Mouse (Mus musculus): Measurements from ENCODE around the gene Leap2. TPM values are rescaled to one million over a fixed set of nuclear protein-coding genes. Genes with fewer than 3 reads are reported as not detected.
"Not testable (repeated sequence)": the region's sequence is repeated elsewhere in the genome, so short reads cannot be mapped to it uniquely, and the experiment has no call there.

The Leap2 gene
- polyA plus RNA-seq, 1 experiment, result not detected

GRCm38 (mm10) chr11:53429182-53429581, 6.2 kb upstream of the Leap2 start:
- TF ChIP-seq CTCF (IDR thresholded peaks at IDR 0.05; ENCODE audit: control insufficient read depth, insufficient read depth, insufficient replicate concordance, low read depth, low read length) (no peak), POLR2A (IDR thresholded peaks at IDR 0.05; ENCODE audit: control insufficient read depth, low read depth, low read length) (no peak)
- Histone ChIP-seq H3K4me3 (ENCODE audit: control insufficient read depth, low read depth, low read length) (peak overlapping the region; percentile 68), H3K36me3 (ENCODE audit: control insufficient read depth, insufficient read depth, low read length) (no peaks in the 10 kb centered on the region), H3K27me3 (ENCODE audit: control insufficient read depth, insufficient read depth, low read length) (no peaks in the 10 kb centered on the region), H3K27ac (ENCODE audit: control insufficient read depth, insufficient read depth, low read depth, low read length) (peak overlapping the region; percentile 52; the same call in 1 of the 2 replicates), H3K4me1 (ENCODE audit: control insufficient read depth, insufficient read depth, low read length) (peaks cover 7% of the 10 kb centered on the region)

GRCm38 (mm10) chr11:53428716-53429057, 5.7 kb upstream of the Leap2 start:
- TF ChIP-seq POLR2A (IDR thresholded peaks at IDR 0.05; ENCODE audit: control insufficient read depth, low read depth, low read length), result no peak
- TF ChIP-seq CTCF (IDR thresholded peaks at IDR 0.05; ENCODE audit: control insufficient read depth, insufficient read depth, insufficient replicate concordance, low read depth, low read length), result no peak
- H3K36me3 ChIP-seq (ENCODE audit: control insufficient read depth, insufficient read depth, low read length), result no peaks in the 10 kb centered on the region
- H3K4me1 ChIP-seq (ENCODE audit: control insufficient read depth, insufficient read depth, low read length), result peaks cover 7% of the 10 kb centered on the region
- H3K4me3 ChIP-seq (ENCODE audit: control insufficient read depth, low read depth, low read length), result no peak overlapping the region
- no peak overlapping the region for H3K27ac ChIP-seq (ENCODE audit: control insufficient read depth, insufficient read depth, low read depth, low read length)
- no peaks in the 10 kb centered on the region for H3K27me3 ChIP-seq (ENCODE audit: control insufficient read depth, insufficient read depth, low read length)

DNA sequence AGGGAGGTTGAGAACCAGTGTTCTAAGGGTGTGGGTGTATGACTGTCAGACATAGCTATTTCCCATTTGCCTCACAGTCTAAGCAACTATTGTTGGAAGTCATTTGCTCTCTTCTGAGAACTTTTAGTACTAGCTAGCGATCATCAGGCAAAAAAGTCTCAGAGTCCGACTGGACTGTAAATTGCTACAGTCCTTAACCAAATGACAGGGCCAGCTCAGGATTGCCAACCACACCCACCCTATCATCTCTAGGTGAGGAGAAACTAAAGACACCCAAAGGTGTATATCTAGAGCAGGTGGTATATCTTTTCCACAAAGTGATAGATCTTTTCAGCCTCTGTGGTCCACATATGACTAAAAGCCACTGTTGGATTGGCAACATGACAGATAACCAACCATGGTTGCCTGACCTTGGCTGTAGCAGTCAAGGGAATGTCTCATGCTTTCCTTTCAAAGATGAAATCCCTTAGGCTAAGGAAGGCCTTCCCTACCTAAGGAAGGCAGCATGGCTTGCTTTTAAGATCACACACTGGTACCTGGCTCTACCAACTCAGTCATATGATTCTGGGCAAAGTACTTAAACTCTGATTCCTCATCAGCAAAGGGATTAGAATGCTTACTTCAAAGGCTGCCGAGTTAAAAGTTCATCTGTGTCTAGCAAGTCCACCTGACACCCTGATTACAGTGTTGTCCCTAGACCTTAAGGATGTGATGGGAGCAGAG, 5.2 kb upstream of the Leap2 start:
- Histone ChIP-seq H3K36me3 (ENCODE audit: control insufficient read depth, insufficient read depth, low read length) (no peaks in the 10 kb centered on the region), H3K4me3 (ENCODE audit: control insufficient read depth, low read depth, low read length) (no peak overlapping the region), H3K4me1 (ENCODE audit: control insufficient read depth, insufficient read depth, low read length) (peaks cover 7% of the 10 kb centered on the region), H3K27me3 (ENCODE audit: control insufficient read depth, insufficient read depth, low read length) (no peaks in the 10 kb centered on the region), H3K27ac (ENCODE audit: control insufficient read depth, insufficient read depth, low read depth, low read length) (no peak overlapping the region)
- TF ChIP-seq POLR2A (IDR thresholded peaks at IDR 0.05; ENCODE audit: control insufficient read depth, low read depth, low read length) (no peak), CTCF (IDR thresholded peaks at IDR 0.05; ENCODE audit: control insufficient read depth, insufficient read depth, insufficient replicate concordance, low read depth, low read length) (no peak)

DNA sequence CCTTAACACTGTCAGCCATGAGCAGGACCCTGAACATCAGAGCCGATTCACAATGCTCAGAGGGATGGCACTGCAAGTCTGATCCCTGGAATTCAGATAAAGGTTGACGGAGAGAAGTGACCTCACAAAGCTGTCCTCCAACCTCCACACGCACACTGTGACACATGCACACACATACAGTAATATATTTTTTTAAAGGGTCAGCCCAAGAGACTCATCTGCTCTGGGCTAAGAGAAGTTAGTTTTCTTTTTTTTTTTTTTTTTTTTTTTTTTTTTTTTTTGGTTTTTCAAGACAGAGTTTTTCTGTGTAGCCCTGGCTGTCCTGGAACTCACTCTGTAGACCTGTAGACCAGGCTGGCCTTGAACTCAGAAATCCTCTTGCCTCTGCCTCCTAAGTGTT, 3.9 kb upstream of the Leap2 start:
- H3K27me3 ChIP-seq (ENCODE audit: control insufficient read depth, insufficient read depth, low read length); H3K4me3 ChIP-seq (ENCODE audit: control insufficient read depth, low read depth, low read length); H3K27ac ChIP-seq (ENCODE audit: control insufficient read depth, insufficient read depth, low read depth, low read length); H3K36me3 ChIP-seq (ENCODE audit: control insufficient read depth, insufficient read depth, low read length); H3K4me1 ChIP-seq (ENCODE audit: control insufficient read depth, insufficient read depth, low read length): not testable (repeated sequence)

DNA sequence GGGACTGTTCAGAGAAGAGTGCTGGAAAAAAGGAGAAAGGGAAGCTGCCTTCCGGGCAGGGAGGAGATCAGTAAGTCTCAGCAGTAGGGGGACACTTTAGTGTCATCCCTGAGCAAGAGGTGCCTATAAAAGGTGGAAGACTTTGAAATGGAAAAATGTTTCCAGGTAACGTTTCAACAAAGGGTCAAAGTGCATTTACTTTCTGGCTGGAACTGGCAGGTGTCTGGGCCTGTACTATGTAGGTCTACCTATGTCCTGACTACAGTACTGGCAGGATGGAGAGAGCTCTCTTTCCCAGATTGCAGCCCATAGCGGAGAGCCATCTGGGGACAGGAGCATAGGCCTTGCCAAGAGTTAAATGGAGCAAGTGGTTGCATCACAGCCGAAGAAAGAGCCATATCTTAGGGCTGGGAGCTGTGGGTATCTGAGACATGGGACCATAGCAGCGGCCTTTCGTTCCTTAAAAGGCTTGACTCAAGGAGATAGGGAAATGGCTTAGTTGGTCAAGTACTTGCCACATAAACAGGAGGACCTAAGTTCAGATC, 2.8 kb upstream of the Leap2 start:
- Histone ChIP-seq H3K27me3 (ENCODE audit: control insufficient read depth, insufficient read depth, low read length) (no peaks in the 10 kb centered on the region), H3K27ac (ENCODE audit: control insufficient read depth, insufficient read depth, low read depth, low read length) (no peak overlapping the region), H3K36me3 (ENCODE audit: control insufficient read depth, insufficient read depth, low read length) (no peaks in the 10 kb centered on the region), H3K4me3 (ENCODE audit: control insufficient read depth, low read depth, low read length) (no peak overlapping the region), H3K4me1 (ENCODE audit: control insufficient read depth, insufficient read depth, low read length) (peaks cover 4% of the 10 kb centered on the region)
- no peak for TF ChIP-seq CTCF (IDR thresholded peaks at IDR 0.05; ENCODE audit: control insufficient read depth, insufficient read depth, insufficient replicate concordance, low read depth, low read length)
- TF ChIP-seq POLR2A (IDR thresholded peaks at IDR 0.05; ENCODE audit: control insufficient read depth, low read depth, low read length), result no peak

DNA sequence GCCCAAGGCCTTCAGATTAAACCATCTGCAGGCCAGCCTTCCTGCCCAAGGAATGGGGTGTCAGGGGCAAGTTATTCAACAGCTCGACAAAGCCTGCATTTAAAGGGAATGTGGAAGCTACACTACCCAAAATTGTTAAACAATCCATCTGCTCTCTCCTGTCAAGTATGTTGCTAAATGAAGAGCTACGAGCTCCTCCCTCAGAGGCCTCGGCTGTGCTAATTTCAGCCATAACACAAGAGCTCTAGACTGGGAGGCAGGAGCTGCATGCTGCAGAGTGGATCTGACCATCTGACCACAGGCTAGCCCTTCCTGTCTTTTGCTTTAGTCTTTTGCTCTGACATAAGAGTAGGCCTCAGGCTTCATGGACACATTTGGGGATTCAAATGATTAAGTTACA, 2.3 kb upstream of the Leap2 start:
- Histone ChIP-seq H3K4me1 (ENCODE audit: control insufficient read depth, insufficient read depth, low read length) (peaks cover 4% of the 10 kb centered on the region), H3K4me3 (ENCODE audit: control insufficient read depth, low read depth, low read length) (no peak overlapping the region), H3K36me3 (ENCODE audit: control insufficient read depth, insufficient read depth, low read length) (no peaks in the 10 kb centered on the region), H3K27me3 (ENCODE audit: control insufficient read depth, insufficient read depth, low read length) (no peaks in the 10 kb centered on the region), H3K27ac (ENCODE audit: control insufficient read depth, insufficient read depth, low read depth, low read length) (no peak overlapping the region)
- TF ChIP-seq CTCF (IDR thresholded peaks at IDR 0.05; ENCODE audit: control insufficient read depth, insufficient read depth, insufficient replicate concordance, low read depth, low read length), result no peak
- TF ChIP-seq POLR2A (IDR thresholded peaks at IDR 0.05; ENCODE audit: control insufficient read depth, low read depth, low read length), result no peak

DNA sequence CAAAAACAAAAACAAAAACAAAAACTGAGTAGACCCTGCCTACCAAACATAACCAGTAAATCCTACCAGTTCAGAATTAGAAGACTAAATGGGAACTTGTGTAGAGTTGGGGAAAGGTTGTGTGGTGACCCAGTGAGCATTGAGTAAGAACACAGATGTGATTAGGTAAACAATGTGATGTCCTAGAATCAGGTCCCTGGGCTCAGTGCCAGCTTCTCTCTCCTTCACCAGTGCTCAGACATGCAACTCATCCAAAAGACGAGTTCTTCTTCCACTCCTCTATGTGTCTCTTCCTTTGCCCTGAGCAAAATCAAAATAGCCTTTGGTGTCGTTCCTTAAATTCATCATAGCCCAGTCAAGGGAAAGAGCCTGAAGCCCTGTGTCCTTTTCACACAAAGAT, 1.9 kb upstream of the Leap2 start:
- H3K4me1 ChIP-seq (ENCODE audit: control insufficient read depth, insufficient read depth, low read length), result peaks cover 4% of the 10 kb centered on the region
- H3K36me3 ChIP-seq (ENCODE audit: control insufficient read depth, insufficient read depth, low read length), result no peaks in the 10 kb centered on the region
- TF ChIP-seq CTCF (IDR thresholded peaks at IDR 0.05; ENCODE audit: control insufficient read depth, insufficient read depth, insufficient replicate concordance, low read depth, low read length) (no peak), POLR2A (IDR thresholded peaks at IDR 0.05; ENCODE audit: control insufficient read depth, low read depth, low read length) (no peak)
- no peak overlapping the region for H3K4me3 ChIP-seq (ENCODE audit: control insufficient read depth, low read depth, low read length)
- no peaks in the 10 kb centered on the region for H3K27me3 ChIP-seq (ENCODE audit: control insufficient read depth, insufficient read depth, low read length)
- H3K27ac ChIP-seq (ENCODE audit: control insufficient read depth, insufficient read depth, low read depth, low read length), result no peak overlapping the region

All from testis, adult 2 months (tissue).